Mouse (Mus musculus) heart, postnatal 14 days (tissue): Measurements from ENCODE around the gene Klhl33. TPM values are rescaled to one million over a fixed set of nuclear protein-coding genes. Genes with fewer than 3 reads are reported as not detected.
A peak's percentile ranks its signal among the peaks of the same experiment; 100 is the strongest.
"Not testable (repeated sequence)": the region's sequence is repeated elsewhere in the genome, so short reads cannot be mapped to it uniquely, and the experiment has no call there.

ENCODE experiments used
- DNase-seq, 2 experiments: peaks; one replicate each; pipeline ENCODE4 v3.0.0; 2021 to 2022
- intact Hi-C: fragments of 180-260 bp; cut with DNase I; formaldehyde crosslinking; loops from one replicate; pipeline ENCODE4 v1.15.1; 2025
- total RNA-seq, 2 experiments: library from RNA; stranded (reverse); gene quantifications; 2 replicates each; pipeline ENCODE4 v1.2.3; 2021

Gene Klhl33
- total RNA-seq, 2 experiments from 2014 or later = 14.5 to 22.5 TPM

- no peak for DNase-seq
- intact Hi-C loops = no loop called here
These were observed 10.8 kb upstream of the Klhl33 start for GRCm38 (mm10) chr14:50908126-50908525.

- intact Hi-C loops, DNase-seq: not testable (repeated sequence)
These were observed 8.0 kb upstream of the Klhl33 start for GRCm38 (mm10) chr14:50905327-50905726.

- no peak for DNase-seq
- intact Hi-C loops = no loop called here
These were observed 7.5 kb upstream of the Klhl33 start for GRCm38 (mm10) chr14:50904828-50905129.

DNA sequence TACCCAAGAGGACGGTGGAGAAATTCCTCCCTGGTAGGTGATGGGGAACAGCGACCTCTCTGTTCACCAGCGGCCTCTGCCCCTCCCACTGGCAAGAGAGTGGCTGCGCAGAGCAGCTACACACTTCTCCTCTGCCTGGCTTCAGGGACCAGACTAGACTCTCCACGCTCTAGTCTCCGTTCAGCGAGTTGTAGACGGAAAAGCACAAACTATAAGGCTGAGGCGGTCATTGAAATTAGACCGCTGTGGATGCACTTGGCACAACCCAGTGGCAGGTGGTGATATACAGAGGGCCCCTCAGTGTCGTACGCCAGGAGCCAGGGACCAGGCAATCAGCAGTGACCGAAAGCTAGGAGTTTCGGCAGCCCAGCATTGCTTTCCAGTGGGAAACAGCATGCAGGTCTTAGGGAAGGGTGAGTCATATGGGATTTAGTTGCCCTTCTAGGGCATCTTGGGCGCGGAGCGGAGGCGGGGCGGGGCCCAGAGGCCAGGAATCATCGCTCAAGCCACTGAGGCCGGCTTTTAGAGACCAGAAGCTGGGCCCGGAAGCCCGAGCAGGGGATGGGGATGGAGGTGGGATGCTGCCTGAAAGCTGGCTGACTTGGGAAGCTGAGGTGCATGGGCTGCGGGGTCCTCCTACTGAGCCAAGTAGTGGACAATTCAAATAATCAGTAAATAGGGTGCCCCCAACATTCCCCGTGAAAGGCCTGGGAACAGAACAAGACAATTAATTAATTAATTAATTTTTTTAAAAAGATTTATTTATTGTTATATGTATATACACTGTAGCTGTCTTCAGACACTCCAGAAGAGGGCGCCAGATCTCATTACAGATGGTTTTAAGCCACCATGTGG is 6.9 kb upstream of the Klhl33 start:
- intact Hi-C loops = no loop called here
- peak; percentile 30 to 35 for DNase-seq

- DNase-seq, intact Hi-C loops: not testable (repeated sequence)
These were observed 685 bp upstream of the Klhl33 start for GRCm38 (mm10) chr14:50897992-50898391.

DNA sequence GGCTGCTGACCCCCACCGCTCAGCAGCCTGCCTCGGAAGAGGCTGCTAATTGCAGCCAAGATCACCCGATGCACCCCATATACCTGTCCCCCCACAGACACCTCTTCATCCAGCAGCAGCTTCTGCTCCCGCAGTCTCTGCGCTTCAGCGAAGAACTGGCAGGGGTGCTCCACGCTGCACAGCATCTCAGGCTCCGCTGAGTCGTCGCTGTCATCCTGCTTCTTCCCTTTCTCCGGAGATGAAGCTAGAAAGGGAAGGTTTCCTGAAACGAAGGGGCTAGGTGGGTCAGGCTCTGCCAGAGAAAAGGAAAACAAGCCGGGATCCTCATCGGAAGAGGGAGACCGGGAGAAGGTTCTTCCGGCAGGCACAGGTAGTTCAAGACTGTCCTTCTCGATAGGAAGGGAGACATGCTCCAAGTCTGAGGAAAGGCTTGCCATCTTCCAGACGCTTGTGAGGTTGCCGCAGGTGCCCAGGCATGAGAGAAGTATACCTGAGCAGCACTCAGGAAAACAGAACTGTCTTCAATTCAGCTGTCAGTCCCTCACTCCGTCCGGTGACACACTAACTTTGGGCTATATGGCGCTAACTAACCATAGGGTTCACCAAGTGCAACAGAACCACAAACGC is 447 bp downstream of the Klhl33 start:
- peak in 1 of 2 experiments; percentile 23 for DNase-seq
- intact Hi-C loops = no loop called here

DNA sequence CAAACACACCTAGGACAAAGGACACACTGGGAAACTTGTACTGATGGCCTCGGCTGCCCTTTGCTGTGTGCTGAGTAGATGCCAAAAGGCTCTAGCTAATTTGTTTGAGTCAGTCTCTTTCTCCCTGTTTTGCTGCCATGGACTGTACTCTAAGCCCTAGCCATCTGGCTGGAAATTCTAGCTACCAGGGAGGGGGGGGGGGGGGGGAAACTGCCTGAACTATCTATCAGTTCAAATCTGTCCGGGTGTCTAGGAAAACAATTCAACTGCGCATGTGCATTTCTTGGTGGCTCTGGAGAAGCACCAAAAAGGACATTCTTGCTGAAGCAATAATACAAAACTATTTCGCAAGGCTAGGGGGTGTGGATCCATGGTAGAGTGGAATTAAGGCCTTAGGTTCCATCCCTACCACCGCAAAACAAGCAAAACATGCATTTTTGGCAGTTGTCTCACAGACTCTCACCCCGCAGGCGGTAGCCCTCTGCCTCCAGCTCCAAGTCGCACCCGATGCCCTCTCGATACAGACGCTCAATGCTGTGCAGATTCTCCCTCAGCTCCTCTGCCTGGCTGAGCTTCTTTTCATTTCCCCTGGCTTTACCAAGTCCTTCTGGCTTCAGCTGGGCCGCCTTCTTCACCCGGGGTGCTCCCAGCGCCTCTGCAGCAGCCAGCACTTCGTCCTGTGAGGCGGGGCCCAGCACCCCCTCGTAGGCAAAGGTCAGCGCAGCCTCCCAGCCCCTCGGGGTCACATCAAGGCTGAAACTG is 1.1 kb downstream of the Klhl33 start:
- intact Hi-C loops = no loop called here
- DNase-seq = peak; percentile 58 to 62

- intact Hi-C loops = no loop called here
- no peak for DNase-seq
These were observed 1.9 kb downstream of the Klhl33 start for GRCm38 (mm10) chr14:50895407-50895806.

DNA sequence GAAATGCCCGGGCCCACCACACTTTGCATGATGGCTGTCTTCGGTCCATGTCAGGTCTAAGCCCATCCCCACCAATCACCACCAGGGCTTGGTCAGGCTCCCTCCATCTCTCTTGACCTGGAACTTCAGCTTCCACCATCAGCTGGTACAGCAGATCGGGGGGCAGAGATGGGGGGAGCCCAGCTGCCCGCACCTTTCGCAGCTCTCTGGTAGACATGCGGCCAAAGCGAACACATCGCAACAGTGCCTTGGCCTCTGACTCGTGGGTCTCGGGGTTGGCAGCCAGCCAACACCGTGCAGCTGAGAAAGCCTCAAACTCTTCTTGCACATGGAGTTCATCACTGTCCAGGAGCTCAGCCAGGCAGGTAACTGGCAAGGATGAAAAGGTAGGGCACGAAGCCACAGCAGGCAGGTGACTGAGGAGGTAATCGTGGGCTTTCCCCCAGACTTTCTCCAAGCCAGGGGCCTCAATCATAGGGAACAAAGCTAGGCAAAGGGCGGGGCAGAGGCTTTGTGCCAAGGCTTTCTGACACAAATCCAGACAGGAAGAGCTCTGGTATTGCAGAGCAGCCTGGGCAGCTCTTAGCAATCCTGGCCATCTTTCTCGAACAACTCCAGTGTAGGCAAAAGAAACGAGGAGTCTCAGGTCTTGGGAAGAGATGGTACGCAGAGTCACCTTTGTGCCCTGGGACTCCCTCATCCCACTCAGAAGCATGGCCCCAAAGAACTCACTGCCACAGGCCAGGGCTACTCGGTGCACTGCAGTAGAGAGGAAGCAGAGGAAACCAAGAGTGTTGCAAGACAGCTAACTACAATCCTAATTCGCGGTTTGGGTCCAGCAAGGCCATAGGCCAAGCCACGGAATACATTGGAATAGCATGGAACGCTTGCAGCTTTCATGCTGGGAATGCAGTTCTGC is 4.5 kb downstream of the Klhl33 start:
- peak; percentile 29 to 34 for DNase-seq
- intact Hi-C loops = no loop called here

- intact Hi-C loops = no loop called here
- DNase-seq = no peak
These were observed 5.2 kb downstream of the Klhl33 start for GRCm38 (mm10) chr14:50892091-50892490.

- no peak for DNase-seq
- intact Hi-C loops = no loop called here
These were observed 5.7 kb downstream of the Klhl33 start for GRCm38 (mm10) chr14:50891621-50892020.

DNA sequence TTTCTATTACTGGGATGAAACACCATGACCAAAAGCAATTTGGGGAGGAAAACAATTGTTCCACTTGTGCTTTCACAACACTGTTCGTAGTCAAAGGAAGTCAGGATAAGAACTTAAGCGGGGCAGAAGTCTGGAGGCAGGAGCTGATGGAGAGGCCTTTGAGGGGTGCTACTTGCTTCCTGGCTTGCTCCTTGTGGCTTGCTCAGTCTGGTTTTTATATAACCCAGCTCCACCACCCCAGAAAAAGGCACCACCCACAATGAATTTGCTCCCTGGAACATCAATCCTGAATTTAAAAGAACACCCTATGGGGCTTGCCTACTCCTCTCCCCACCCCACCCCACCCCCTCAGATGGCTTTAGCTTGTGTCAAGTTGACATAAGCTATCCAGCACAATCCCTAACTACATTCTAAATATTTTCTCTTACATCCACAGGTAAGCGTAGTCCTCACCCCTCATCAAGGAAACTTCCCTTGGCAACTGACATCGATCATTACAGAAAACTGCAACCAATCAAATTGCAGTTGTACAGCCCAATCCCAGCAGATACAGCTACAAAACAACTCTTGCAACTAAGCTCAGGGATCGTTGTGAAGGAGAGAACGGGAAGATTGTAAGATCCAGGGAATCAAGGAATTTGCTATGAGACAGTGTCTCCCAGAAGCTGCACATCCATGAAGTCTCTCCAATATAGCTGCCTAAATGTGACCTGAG is 20.9 kb downstream of the Klhl33 start:
- intact Hi-C loops = no loop called here
- DNase-seq = no peak

GRCm38 (mm10) chr14:50875591-50876230 is 21.6 kb downstream of the Klhl33 start:
- intact Hi-C loops = no loop called here
- DNase-seq = no peak

DNA sequence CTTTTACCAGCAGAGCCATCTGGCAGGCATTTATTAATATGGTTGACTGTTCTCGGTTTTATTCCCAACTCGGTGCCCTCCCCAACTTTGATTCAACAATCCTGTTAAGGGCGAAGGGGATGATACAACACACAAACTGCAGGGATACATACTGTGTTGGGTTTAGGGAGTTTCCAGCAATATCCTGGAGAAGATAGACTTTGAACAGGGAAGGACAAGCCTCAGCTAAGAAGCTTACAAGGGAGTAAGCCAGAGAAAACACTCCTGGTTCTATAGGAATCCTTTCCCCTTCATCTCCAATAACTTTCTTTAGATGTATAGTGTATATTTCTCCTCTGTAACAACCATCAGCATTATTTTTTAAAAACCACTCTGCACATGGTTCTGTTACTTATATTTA is 22.1 kb downstream of the Klhl33 start:
- intact Hi-C loops = no loop called here
- DNase-seq = no peak

GRCm38 (mm10) chr14:50871284-50871683 is 26.0 kb downstream of the Klhl33 start:
- intact Hi-C loops = loop anchor here (5.0 kb wide), 2 partner anchors 56 to 216 kb away; no protein-coding TSS in a partner anchor
- DNase-seq = no peak

GRCm38 (mm10) chr14:50870805-50871143 is 26.5 kb downstream of the Klhl33 start:
- intact Hi-C loops = loop anchor here (5.0 kb wide), 2 partner anchors 57 to 217 kb away; no protein-coding TSS in a partner anchor
- peak in 1 of 2 experiments; percentile 19 for DNase-seq

- peak; percentile 64 to 79 for DNase-seq
- intact Hi-C loops = loop anchor here (5.0 kb wide), 3 partner anchors 57 to 217 kb away; no protein-coding TSS in a partner anchor
These were observed 27.2 kb downstream of the Klhl33 start, which contains the start of gene Tep1 for GRCm38 (mm10) chr14:50869889-50870804. Tep1 (minus strand) TSS chr14:50870560.

DNA sequence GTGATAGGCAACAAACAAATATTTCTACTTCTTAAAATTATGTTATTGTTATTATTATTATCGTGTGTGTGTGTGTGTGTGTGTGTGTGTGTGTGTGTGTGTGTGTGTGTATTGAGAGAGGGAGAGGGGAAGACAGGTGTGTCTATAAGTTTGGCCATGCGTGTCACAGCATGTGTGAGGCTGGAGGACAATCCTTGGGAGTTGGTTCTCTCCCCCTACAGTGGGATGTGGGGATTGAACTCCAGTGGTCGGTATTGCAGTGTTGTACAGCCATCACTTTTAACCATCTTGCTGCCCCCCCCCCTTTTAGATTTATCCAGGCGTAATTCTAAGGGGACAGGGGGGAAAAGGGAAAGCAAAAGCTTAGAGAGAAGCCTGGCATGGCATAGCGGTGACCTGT is 28.7 kb downstream of the Klhl33 start:
- no peak for DNase-seq
- intact Hi-C loops = loop anchor here (5.0 kb wide), 1 partner anchor 194 kb away; no protein-coding TSS in a partner anchor
